Comparison of ENCODE assay signal across 8 mouse cellular contexts in the genomic region with DNA sequence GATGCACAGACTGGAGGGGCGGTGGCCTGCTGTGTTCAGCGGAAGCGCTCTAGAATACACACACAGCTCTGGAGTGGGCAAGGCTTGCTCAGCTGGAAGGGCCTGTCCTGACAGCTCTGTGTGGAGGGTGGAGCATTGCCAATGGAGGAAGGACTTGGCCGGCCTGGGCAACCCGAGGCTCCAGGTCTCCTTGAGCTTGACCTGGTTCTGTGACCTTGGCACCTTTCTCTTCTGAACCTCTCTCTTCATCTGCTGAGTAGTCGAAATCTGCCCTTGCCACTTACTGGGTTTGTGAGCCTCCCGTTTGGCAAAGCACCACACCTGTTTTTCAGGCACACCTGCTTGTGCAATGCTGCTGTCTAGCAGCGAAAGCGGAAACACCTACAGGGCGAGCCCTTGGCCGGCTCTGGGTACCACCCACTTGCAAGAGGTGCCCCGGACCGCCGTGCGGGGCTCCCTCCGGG. TPM values are rescaled to one million over a fixed set of nuclear protein-coding genes. Genes with fewer than 3 reads are reported as not detected.
DNase-seq lines count a peak whose midpoint lies in the region; ATAC-seq and TF ChIP-seq lines count a peak whose summit lies in the region.

A gene (plus strand): TSS at position 403 of the 464 bp plus-strand sequence.

- ATAC-seq in limb, embryonic 11.5 days (ENCODE audit: insufficient number of reproducible peaks, low FRiP score, low TSS enrichment, low read depth): no peak
- no peak for ATAC-seq in hindbrain, embryonic 13.5 days (ENCODE audit: low FRiP score)
- peak; percentile 73 for ATAC-seq in stomach, embryonic 15.5 days (ENCODE audit: insufficient read depth, low FRiP score, low read depth)
- ATAC-seq in megakaryocyte, adult 5-6 weeks (ENCODE audit: poor library complexity, severe bottlenecking): no peak

- peaks cover 11% of the 10 kb centered on the region; the same call in 1 of the 2 replicates for H3K4me1 ChIP-seq in limb, embryonic 11.5 days (ENCODE audit: control insufficient read depth, insufficient read depth, low read length)
- H3K4me1 ChIP-seq in limb, embryonic 10.5 days: peaks cover 35% of the 10 kb centered on the region
- peaks cover 20% of the 10 kb centered on the region for H3K4me1 ChIP-seq in hindbrain, embryonic 13.5 days (replicated peaks)
- peaks cover 16% of the 10 kb centered on the region for H3K4me1 ChIP-seq in stomach, embryonic 15.5 days
- peaks cover 3% of the 10 kb centered on the region for H3K4me1 ChIP-seq in thymus, adult 2 months (replicated peaks; ENCODE audit: control insufficient read depth, insufficient read depth, low read length)

- TF ChIP-seq CTCF in thymus, adult 2 months (IDR thresholded peaks at IDR 0.05; ENCODE audit: borderline replicate concordance, control insufficient read depth, extremely low read depth, insufficient read depth, low read length, poor library complexity): no peak

- no peaks in the 10 kb centered on the region; the same call in 1 of the 2 replicates for H3K9me3 ChIP-seq in limb, embryonic 11.5 days (ENCODE audit: control insufficient read depth, low read length)
- no peaks in the 10 kb centered on the region for H3K9me3 ChIP-seq in limb, embryonic 10.5 days (replicated peaks)
- H3K9me3 ChIP-seq in hindbrain, embryonic 13.5 days: no peaks in the 10 kb centered on the region
- no peaks in the 10 kb centered on the region for H3K9me3 ChIP-seq in stomach, embryonic 15.5 days

- no peak within 1 kb of the TSS for H3K4me3 ChIP-seq in limb, embryonic 11.5 days (ENCODE audit: low read depth, low read length)
- H3K4me3 ChIP-seq in limb, embryonic 10.5 days: no peak within 1 kb of the TSS; the same call in 1 of the 2 replicates
- H3K4me3 ChIP-seq in hindbrain, embryonic 13.5 days: no peak within 1 kb of the TSS
- H3K4me3 ChIP-seq in stomach, embryonic 15.5 days (replicated peaks): peak within 1 kb of the TSS; percentile 38
- H3K4me3 ChIP-seq in thymus, adult 2 months (ENCODE audit: control insufficient read depth, insufficient read depth, low read length): no peak within 1 kb of the TSS

- no peak within 1 kb of the TSS for H3K9ac ChIP-seq in limb, embryonic 11.5 days (ENCODE audit: low read length)
- peak within 1 kb of the TSS; percentile 43; the same call in 1 of the 2 replicates for H3K9ac ChIP-seq in hindbrain, embryonic 13.5 days
- H3K9ac ChIP-seq in stomach, embryonic 15.5 days: no peak within 1 kb of the TSS

- 26% methylated on average over 16 of the region's 16 CpGs for WGBS in limb, embryonic 11.5 days
- 26% methylated on average over 16 of the region's 16 CpGs for WGBS in limb, embryonic 10.5 days
- WGBS in hindbrain, embryonic 13.5 days: 23% methylated on average over 16 of the region's 16 CpGs
- 20% methylated on average over 16 of the region's 16 CpGs for WGBS in stomach, embryonic 15.5 days
- WGBS in thymus, adult 2 months: 23% methylated on average over 16 of the region's 16 CpGs

- H3K4me2 ChIP-seq in limb, embryonic 11.5 days (ENCODE audit: low read depth, severe bottlenecking): peak within 1 kb of the TSS; percentile 7; the same call in 1 of the 2 replicates
- H3K4me2 ChIP-seq in hindbrain, embryonic 13.5 days: 0 out of 2 replicates have a peak within 1 kb of the TSS, but pooled peaks have one; percentile 8
- H3K4me2 ChIP-seq in stomach, embryonic 15.5 days: peak within 1 kb of the TSS; percentile 59

- no peak for TF ChIP-seq POLR2A in thymus, adult 2 months (IDR thresholded peaks at IDR 0.05; ENCODE audit: control insufficient read depth, extremely low read depth, insufficient read depth, low read length, poor library complexity)

- DNase-seq in limb, embryonic 11.5 days (ENCODE audit: low spot score): no peak
- DNase-seq in limb, embryonic 10.5 days (ENCODE audit: low spot score): no peak
- DNase-seq in kidney, postnatal 36 days: peak; percentile 86 to 90
- DNase-seq in testis, postnatal 14 days (ENCODE audit: low spot score): no peak
- no peak for DNase-seq in thymus, adult 2 months

- peaks cover 31% of the 10 kb centered on the region for H3K27me3 ChIP-seq in limb, embryonic 11.5 days (ENCODE audit: control insufficient read depth, insufficient read depth, low read length)
- peaks cover 79% of the 10 kb centered on the region for H3K27me3 ChIP-seq in limb, embryonic 10.5 days (ENCODE audit: low read depth, poor library complexity, severe bottlenecking)
- peaks cover 66% of the 10 kb centered on the region for H3K27me3 ChIP-seq in hindbrain, embryonic 13.5 days
- peaks cover 35% of the 10 kb centered on the region for H3K27me3 ChIP-seq in stomach, embryonic 15.5 days (replicated peaks)
- peaks cover 3% of the 10 kb centered on the region; the same call in 1 of the 2 replicates for H3K27me3 ChIP-seq in thymus, adult 2 months (ENCODE audit: control insufficient read depth, insufficient read depth, low read length)

- H3K27ac ChIP-seq in limb, embryonic 11.5 days (replicated peaks; ENCODE audit: low read depth, low read length): no peak within 1 kb of the TSS
- H3K27ac ChIP-seq in limb, embryonic 10.5 days: no peak within 1 kb of the TSS
- no peak within 1 kb of the TSS for H3K27ac ChIP-seq in hindbrain, embryonic 13.5 days
- H3K27ac ChIP-seq in stomach, embryonic 15.5 days: peak within 1 kb of the TSS; percentile 59; the same call in 1 of the 2 replicates
- H3K27ac ChIP-seq in thymus, adult 2 months (ENCODE audit: control insufficient read depth, insufficient read depth, low read length): no peak within 1 kb of the TSS

- no peaks in the 10 kb centered on the region for H3K36me3 ChIP-seq in limb, embryonic 11.5 days (ENCODE audit: control insufficient read depth, insufficient read depth, low read length)
- H3K36me3 ChIP-seq in limb, embryonic 10.5 days: no peaks in the 10 kb centered on the region
- no peaks in the 10 kb centered on the region for H3K36me3 ChIP-seq in hindbrain, embryonic 13.5 days
- no peaks in the 10 kb centered on the region for H3K36me3 ChIP-seq in stomach, embryonic 15.5 days
- no peaks in the 10 kb centered on the region for H3K36me3 ChIP-seq in thymus, adult 2 months (ENCODE audit: control insufficient read depth, insufficient read depth, low read length)

RNA-seq across cellular contexts. Expression of the gene that starts here (rescaled TPM):
- polyA plus RNA-seq in limb, embryonic 11.5 days (2014; fragmentation: Nextera tagmentation; extraction: Ambion mirVana): 0.07 and 0.24 TPM in 2 replicates
- 0.14 TPM in 1 of 2 replicates, not detected in the other for polyA plus RNA-seq in limb, embryonic 10.5 days (2016; fragmentation: Nextera tagmentation; extraction: Ambion mirVana)
- polyA plus RNA-seq in hindbrain, embryonic 13.5 days (2015; fragmentation: Nextera tagmentation; extraction: Ambion mirVana): 1.6 and 1.7 TPM in 2 replicates
- 7.3 and 8.2 TPM in 2 replicates for polyA plus RNA-seq in stomach, embryonic 15.5 days (2015; fragmentation: Nextera tagmentation; extraction: Ambion mirVana)
- polyA plus RNA-seq in thymus, adult 2 months (2012; rRNA removed): 1.4 and 1.7 TPM in 2 replicates
- total RNA-seq in megakaryocyte, adult 5-6 weeks (2015): not detected in 2 replicates
- total RNA-seq in megakaryocyte, adult 5-6 weeks (2017): not detected in 2 replicates

Comparison
In these comparisons a context has a peak if more than half of its experiments do, and no peak if none do; other contexts are left out.
1. DNase-seq: peak in kidney, postnatal 36 days (2 of 2); none in limb, embryonic 11.5 days (single experiment), limb, embryonic 10.5 days (single experiment), testis, postnatal 14 days (single experiment) and thymus, adult 2 months (single experiment).
2. H3K4me2 ChIP-seq: peak in every context shown above with its lines; median percentile 59 in stomach, embryonic 15.5 days; 8 in hindbrain, embryonic 13.5 days; 7 in limb, embryonic 11.5 days.